Mouse (Mus musculus) ovary, postnatal 36 days (tissue): ENCODE measurements around the gene Gfi1b.

Experiments
- DNase-seq: peaks from one replicate; pipeline ENCODE4 v3.0.0; 2022; ENCODE audit warnings: low spot score, mixed read lengths

Gene Gfi1b

DNA sequence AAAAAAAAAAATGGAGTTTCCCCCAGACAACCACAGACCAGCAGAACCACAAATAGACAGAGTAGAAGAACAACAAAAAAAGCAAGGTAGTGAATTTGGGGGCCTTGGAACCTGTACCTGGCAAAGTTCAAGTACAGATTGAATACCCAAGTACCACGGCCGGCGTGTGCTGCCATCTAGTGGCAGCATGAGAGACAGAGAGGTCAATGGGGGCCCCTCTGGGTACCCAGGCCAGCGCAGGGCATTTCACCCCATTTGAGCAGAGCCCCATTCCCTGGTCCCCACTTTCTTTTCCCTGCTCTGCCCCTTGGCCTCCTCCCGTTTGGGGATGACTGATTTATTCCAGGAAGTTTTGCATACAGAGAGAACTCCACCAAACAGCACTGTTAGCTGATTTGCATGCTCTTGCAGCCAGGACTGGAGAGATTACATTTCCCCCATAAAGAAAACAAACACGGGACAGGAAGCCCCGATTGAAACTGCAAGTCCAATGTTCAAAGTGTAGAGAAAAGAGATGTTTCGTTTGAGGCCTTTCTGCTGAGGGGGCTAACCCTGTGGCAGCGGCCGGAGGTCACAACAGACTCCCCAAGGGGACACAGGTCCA is 841 bp upstream of the Gfi1b start:
- no peak for DNase-seq

DNA sequence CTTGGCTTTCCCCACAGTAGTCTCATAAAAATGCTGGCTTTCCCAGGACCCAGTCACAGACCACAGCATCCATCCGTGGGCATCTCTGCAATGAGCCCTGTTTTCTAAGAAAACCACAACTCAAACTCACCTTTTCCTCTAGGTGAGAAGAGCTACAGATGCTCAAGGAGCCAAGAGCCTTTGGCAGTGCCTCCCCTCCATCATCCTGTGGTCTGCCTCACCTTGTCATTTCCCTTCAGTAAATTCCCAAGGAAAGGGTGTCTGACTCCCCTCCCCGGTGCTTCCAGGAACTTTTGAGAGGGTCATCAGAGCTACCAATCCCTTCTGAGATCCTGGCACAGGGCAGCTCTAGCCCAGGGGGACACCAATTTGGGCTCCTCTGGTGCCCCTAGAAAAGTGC is 671 bp downstream of the Gfi1b start:
- DNase-seq: no peak

DNA sequence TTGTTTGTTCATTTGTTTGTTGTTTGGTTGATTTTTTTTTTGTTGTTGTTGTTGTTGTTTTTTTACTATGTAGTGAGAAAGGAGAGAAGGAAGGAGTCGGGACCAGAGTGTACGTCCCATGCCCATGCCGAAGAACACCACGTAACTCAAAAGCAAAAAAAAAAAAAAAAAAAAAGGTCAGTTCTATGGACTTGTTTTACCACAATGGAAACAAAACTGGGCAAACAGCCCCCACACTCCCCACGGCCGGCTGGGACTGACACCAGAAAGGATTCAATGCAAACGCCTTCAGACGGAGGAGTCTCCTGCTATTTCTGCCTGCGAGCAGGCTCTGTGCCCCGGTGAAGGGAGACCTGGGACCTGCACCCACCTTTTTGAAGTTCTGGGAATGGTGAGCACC is 1.3 kb downstream of the Gfi1b start:
- DNase-seq: no peak

DNA sequence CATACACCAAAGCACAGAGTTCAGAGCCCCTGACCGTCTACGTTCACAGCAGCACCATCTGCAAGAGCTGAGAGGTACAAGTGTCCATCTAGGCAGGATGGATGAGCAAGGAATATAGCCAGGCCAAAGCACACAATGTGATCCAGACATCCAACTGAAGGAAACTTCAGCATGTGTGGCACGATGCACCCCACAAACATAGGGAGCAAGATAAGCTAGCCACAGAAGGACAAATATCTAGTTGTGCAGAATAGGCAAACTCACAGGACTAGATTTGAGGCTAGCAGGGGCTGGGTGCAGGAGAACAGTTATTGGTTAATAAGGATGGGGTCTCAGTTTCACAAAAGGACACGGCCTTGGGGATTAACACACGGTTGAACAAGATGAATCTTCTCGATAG is 2.4 kb downstream of the Gfi1b start:
- DNase-seq: no peak

DNA sequence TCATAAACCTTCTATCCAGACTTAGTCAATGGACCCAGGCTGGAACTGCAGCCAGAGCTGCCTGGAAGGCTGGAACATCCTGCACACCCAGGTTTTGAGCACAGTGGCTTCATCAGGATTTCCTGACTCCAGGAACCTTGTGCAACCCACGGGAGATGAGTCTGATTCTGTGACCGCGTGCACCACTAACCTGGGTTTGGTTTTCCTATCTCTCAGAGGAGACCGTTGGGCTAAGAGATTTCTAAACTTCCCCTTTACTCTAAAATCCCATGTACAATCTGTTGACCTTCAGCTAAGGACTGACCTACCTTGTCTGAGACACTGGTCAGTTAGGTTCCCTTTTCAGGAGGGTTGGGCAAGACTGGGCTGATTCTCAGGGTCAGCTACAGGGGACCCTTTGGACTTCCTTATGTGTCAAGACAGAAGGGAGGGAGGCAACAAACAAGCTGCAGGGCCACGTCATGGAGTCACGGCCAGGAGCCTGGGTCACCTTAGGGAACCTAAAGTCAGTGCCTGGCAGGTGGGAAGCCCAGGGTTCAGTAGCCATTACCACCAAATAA is 2.9 kb downstream of the Gfi1b start:
- DNase-seq: no peak

DNA sequence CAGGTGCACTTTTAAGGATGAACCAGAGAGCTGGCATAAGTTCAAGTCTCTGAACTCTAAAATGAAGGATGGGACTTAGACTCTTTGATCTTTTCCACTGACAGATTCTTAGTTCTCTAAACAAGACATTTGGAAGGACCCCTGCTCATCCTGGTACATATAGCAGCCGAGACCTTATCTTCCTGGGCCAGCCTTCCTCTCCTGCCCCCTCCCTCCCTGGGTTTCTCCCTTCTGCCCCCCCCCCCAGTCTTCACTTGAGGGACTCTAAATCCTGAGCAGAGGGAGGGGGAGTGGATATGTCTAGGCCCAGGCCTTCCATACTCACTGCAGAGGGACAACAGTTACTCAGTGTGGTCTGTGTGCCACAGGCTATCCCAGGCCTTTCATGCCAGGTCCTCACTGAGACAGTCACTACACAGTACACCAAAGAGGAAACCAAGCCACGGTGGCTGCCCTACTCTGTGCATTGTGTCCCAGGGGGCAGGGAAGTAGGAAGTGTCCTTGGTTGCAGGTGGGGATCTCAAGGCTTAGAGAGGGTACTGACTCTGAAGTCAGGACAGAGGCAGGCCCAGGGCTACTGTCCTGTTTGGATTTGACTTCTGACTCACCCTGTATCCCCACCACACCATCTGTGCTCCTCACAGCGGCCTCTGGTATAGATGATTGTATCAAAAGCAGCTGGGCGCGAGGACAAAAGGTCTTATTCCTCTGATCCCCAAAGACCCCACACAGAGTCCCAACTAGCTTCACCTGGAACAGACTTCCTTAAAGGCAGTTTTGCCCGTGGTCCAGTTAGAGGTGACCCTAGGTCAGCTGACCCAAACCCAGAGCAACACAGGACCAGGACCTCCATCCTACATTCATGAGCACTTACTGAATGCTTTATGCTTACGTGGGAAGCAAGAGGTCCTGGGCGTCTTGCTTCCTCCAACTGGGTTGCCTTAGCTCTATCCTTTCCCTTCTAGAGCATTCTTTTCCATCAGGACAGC is 4.0 kb downstream of the Gfi1b start:
- no peak for DNase-seq

DNA sequence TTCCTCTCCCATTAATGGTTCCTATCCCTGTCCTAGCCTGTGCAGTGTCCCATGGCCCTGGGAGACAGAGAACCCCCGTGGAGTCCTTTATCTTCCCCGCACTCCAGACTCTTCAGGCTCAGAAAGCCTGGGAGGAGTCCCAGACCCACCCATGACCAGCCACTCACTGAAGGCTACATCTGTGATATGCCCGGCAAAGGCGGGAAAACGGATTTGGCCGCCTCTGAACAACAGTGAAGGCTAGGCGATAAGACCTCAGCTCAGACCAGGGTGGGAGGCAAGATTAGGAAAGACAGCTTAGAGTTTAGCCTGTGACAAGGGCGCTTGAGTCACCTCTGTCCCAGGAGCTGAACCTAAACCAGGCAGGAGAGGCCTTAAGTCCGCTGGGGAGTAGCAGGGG is 4.9 kb downstream of the Gfi1b start:
- no peak for DNase-seq

DNA sequence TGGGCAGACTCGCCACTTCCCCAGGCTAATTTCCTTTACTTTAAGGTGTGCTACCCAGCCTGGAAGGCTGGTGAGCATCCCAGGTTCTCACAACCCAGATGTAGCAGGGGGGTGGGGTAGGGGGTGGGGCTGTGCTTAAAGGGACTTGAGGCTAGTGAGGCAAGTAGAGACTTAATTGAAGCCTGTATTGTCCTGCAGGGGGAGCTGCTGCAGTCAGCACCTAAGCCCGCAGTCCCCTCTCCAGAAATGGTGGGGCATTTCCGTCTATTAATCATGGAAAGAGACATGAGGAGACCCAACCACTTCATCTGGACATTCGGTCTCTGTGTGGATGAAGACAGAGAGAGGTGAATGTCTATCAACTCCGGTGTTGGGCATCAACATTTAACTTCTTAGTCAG is 5.4 kb downstream of the Gfi1b start:
- DNase-seq: no peak

DNA sequence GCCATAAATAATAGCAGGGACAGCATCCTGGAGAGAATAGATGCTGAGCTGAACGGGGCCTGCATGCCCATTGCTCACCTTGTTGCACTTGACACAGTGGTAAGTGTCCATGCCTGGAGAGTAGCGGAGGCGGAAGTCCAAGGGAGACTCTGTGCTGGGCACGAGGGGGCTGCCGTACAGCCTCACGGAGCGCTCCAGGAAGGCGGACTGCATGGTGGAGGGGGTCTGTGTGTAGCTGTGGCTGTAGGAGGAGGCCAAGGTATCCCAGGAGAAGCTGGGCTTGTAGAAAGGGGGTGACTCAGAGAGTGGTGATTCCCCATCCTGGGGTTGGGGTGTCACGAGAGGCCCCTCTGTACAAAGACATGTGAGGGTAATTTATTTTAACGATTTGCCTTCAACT is 8.2 kb downstream of the Gfi1b start:
- DNase-seq: no peak

DNA sequence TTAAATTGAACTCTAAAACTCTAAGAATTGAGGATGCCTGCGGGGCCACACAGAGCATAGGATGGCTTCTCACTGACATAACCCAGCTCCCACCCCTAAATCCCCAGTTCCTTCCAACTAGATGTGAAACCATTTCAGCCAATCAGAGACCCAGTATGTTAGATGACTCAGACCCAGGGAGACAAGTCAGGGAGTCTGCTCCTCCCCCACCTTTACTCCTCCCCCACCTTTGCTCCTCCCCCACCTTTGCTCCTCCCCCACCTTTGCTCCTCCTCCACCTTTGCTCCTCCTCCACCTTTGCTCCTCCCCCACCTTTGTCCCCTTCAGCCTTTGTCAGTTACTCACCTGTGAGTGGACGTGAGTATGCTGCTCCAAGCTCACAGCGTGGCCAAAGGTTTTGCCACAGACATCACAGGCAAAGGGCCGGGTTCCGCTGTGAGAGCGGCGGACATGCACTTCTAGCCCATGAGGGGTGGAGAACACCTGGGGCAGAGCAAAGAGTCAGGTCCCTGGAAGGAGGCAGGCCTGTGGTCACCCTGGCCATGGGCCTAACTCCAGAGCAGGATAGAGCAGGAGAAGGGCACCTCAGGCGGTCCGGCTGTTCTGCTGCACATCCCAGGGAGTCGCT is 9.2 kb downstream of the Gfi1b start:
- no peak for DNase-seq

DNA sequence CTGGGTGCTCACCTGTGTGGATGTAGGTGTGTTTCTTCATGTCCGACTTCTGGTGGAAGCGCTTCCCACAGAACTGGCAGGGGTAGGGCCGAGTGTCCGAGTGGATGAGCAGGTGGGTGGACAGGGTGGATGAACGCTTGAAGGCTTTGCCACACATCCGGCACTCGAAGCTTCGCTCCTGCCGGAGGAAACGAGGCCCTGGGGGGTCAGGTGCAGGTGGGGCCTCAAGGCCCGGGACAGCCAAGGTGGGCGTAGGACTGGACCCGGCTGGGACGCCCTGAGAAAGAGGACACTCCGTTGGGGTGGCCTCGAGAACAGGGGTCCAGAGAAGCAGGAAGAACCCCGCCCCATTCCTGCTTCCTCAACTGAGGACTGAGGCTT is 10.4 kb downstream of the Gfi1b start:
- DNase-seq: no peak

DNA sequence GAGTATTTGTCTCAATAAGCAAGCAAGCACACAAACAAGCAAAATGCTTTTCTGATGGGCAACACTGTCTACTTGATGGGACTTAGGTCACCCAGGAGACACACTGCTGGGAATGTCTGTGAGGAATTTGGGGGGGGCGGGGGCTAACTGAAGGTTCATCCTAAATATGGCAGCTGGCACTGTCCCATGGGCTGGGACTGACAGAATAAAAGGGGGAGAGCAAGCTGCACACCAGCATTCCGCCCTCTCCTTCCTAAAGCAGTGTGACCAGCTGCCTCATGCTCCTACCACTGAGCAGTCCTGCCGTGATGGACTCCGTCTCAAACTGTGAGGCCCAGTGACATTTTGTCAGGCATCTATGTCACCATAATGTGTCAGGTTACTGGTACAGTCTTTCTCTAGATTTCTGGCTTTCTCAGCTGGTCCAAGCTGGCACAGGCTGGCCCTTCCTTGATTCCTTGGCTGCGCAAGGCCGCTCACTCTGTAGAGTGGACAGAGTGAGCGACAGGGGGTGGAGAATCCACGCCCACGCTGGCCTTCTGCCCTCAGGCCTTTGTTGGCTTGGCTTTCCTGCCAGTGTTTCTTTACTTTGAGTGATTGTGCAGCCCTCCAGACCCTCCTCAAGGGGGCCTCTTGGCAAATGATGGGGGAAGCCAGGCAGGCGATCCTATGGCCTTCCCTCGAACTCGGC is 10.9 kb downstream of the Gfi1b start:
- no peak for DNase-seq

DNA sequence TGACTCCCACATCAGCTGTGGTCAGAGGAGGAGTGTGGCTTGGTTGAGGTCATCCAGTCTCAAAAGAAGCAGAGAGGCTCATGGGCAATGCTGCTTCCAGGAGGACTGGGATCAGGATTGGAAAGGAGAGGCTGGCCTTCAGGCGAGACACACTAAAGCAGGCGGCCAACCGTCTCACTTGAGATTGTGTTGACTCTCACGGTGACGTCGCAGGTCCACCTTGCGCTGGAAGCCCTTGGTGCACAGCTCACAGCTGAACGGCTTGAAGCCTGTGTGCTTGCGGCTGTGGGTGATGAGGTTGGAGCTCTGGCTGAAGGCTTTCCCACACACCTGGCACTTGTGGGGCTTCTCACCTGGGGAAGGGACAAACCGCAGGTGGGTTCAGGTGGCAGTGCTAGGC is 11.9 kb downstream of the Gfi1b start:
- DNase-seq: no peak

DNA sequence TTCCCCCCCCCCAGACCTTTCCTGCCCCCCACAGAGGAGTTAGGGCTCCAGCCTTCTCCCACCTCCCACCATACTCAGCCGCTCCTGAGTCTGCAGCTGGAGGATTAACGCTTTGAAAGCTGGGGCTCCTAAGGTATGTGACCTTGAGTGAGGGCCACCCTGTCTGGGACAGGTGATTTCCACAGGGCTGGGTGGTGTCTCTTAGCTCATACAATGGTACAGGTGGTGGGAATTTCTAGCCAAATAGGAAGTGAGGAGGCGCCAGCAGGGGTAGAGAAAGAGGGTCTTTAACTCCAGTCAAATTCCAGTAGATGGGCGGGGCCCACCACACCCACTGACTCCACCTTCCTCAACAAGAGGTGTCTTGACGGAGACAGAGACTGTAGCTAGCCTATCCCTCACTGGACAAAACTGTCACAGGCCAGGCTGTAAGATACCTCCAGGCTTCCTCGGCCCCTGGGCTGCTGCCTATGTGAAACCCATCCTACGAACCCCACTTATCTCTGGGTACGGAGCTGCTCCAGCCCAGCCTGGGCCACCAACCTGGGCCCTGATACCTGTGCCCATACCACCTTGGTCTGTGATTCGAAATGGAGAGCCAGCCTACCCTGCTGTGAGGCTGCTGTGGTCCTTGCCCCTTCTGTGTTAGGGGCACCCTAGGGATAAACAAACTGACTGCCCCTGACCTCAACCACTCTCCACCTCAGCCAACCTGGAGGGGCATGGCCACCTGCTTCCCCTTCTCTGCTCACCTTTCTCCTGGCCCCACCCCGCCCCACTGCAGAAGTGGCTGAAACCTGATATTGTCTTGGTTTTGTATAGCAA is 14.2 kb downstream of the Gfi1b start:
- DNase-seq: no peak

DNA sequence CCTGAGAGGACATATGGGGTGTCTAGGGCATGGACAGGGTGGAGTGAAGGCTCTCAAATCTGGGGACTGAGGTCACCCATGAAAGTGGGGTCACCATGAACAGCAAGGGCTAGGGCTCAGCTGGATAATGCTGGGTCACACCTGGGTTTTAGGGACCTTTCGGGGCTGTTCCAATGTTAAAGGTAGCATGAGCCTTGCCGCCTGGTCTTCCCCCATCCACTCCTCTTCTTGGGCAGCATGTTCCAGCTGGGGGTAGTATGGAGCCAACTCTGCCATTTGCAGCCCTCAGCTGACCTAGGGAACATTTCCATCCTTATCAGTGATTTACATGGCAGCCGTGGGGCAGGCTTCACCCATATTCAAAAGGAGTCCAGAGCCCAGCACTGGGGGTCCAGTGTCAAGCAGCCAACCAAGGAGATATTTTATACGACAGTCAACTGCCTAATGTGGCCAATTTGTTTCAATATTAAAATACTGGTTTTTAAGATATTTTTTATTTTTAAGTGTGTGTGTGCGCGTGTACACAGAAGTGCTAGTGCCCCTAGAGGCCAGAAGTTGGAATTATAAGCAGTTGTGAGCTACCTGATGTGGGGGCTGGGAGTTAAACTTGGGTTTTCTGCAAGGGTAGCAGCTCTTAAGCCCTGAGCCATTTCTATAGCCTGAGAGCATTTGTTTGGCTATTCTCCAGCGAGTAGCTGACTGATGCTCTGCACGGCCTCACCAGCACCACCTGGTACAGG is 15.0 kb downstream of the Gfi1b start:
- DNase-seq: no peak

DNA sequence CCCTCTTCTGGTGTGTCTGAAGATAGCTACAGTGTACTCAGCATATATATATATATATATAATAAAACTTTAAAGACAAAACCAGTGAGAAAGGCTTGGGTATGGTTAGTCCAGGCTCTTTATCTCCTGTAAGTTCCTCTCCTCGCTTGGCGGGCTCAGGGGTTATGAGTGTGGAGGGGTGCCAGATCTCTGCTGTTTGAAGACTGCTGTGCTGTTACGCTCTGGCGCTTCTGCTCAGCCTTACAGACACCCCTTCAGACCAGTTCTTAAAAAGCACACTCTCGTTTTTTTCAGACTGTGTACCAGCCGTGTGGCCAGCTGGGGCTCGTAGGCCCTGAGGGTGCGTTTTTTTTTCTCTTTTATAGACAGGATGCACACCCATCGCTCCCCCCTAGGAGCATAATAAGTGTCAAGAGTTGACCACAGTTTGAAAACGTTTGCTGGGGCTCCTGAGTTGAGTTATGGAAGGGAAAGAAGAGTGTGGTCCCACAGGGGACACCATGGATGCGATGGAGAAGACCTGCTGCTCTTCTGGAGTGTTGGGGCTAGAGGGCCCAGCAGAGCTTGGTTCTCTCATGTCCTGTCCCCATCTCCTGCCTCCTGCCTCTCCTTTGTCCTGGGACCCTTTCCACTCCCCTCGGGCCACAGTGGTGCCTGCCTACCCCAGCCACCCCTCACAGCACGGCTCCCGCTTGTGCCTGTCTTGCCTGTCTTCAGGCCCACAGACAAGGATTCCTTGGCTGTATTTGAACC is 15.8 kb downstream of the Gfi1b start:
- no peak for DNase-seq

DNA sequence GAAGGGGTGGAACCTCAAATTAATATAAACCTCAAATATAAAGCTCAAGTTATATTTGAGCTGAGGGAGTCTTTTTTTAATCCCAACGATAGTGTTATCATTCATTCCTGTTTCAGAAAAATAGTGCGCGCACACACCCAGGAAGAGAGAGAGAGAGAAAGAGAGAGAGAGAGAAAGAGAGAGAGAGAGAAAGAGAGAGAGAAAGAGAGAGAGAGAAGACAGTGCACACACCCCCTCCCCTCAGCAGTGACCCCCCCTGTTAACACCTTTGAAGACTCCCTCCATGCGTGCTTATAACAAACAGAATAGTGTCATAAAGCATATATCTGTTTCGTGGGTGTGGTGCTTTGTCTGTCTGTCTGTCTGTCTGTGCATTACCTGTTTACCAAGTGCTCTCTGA is 18.2 kb downstream of the Gfi1b start:
- DNase-seq: no peak

DNA sequence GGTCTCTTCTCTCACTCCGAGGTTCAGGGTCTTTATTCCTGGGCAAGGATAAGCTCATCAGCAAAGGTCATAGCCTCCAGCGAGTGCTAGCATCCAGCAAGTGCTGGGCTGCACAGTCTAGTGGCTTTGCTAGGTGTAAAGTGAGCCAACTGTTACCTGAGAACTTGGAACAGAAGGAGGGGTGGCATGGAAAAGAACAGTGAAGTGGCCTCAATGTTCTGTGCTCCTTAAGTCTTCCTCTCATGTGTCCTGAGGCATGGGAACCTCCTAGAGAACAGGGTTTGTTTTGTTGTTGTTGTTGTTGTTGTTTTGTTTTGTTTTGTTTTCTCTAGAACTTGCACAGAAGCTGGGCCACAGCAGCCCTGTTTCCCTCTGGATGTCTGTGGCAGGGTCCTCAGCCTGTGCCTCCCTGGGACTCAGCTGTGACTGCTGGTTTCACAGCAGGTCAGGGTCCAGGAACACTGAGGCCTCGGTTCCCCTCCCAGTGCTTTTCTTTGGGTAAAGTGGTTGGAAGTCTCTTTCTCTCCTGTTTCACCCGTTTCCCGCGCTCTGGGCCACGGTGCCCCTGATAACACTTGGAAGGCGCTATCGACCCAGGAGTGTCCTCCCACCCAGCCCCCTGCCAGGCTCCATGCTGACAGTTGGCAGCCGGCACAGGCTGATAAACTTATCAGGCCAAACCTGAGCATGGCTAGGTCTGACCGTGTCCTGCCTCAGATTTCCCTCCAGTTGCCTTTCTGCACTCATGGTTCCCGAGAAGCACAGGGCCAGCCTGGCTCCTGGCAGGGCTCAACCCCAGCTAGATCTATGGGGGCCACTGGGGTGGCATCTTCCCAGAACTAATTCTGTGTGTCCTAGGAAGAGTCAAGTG is 19.8 kb downstream of the Gfi1b start:
- DNase-seq: no peak

DNA sequence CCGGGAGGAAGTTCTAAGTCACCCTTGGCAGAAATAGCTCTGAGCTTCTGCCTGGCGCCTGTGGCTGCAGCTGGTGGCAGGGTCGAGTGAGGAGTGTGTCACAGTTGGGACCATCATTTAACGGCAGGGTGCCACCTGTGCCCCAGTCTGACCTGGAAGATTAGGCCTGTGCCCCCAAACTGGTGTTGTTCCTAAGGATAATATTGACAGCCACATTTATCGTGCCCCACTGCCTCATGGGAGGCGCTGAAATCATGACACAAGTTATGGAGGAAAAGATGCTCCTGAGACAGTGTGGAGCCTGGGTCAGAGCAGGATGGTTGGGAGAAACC is 22.2 kb downstream of the Gfi1b start:
- no peak for DNase-seq
